Mouse (Mus musculus): ENCODE measurements around the gene Tvp23a. TPM values are rescaled to one million over a fixed set of nuclear protein-coding genes. Genes with fewer than 3 reads are reported as not detected.

Tvp23a gene
- polyA plus RNA-seq, 1 experiment from 2014 or later = 4.1 TPM

DNA sequence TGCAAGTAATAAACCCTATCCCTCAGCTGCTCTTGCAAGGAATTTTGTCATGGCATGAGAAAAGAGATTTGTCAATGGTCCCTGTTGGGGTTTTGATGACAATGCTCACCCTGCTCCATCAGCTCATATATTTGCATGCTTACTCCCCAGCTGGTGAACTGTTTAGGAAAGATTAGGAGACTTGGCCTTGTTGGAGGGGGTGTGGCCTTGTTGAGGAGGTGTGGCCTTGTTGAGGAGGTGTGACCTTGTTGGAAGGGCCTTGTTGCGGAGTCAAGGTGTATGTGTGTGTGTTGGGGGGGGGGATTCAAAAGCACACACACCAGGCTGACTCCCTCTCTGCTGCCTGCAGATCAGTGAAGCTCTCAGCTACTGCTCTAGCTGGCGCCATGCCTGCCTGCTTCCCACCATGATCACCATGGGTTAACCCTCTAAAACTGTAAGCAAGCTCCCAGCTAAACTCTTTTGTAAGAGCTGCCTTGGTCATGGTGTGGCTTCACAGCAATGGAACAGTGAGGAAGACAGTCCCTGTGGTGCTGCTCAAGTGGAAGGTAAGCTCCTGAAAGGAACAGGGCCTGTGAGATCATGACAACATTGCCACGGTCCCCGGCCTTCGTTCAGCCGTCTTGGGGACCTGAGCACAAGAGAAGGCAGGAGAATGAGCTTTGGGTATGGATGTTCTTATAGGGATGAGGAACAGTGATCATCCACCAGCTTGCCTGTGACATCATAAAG is 58.4 kb downstream of the Tvp23a start:
- Histone ChIP-seq H3K9me3 (no peaks in the 10 kb centered on the region), H3K4me3 (no peak overlapping the region), H3K27ac (replicated peaks) (no peak overlapping the region), H3K9ac (no peak overlapping the region), H3K4me2 (no peak overlapping the region), H3K27me3 (replicated peaks) (peaks cover 2% of the 10 kb centered on the region; the same call in 1 of the 2 replicates), H3K36me3 (no peaks in the 10 kb centered on the region), H3K4me1 (peaks cover 5% of the 10 kb centered on the region)
- WGBS = 82% methylated on average over 6 of the region's 6 CpGs
- no peak for ATAC-seq (ENCODE audit: extremely low read depth, insufficient number of reproducible peaks, low FRiP score, low TSS enrichment)

DNA sequence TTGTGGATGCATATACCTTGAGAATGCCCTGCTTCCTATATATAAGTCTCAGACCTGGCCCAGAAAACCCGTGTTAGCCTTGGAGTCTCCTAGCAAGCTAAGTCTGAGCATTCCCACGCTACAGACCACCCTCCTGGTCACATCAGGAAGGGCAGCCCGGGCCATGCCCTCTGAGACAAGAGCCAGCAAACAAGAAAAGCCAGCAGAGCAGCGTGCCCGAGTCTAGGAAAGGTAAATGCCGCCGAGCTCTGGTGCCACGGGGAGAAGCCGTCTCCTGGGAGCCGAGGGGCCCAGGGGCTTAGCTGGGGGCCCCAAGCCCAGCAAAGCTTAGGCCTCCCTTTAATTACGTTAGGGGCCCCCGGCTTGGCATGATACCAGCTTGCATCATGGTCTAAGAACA is 61.9 kb downstream of the Tvp23a start:
- Histone ChIP-seq H3K9me3 (no peaks in the 10 kb centered on the region), H3K9ac (no peak overlapping the region), H3K36me3 (no peaks in the 10 kb centered on the region), H3K4me1 (peaks cover 5% of the 10 kb centered on the region), H3K4me2 (peak overlapping the region; percentile 57; the same call in 1 of the 2 replicates), H3K27me3 (replicated peaks) (peaks cover 5% of the 10 kb centered on the region; the same call in 1 of the 2 replicates), H3K27ac (replicated peaks) (no peak overlapping the region), H3K4me3 (no peak overlapping the region)
- ATAC-seq (ENCODE audit: extremely low read depth, insufficient number of reproducible peaks, low FRiP score, low TSS enrichment) = no peak
- WGBS = 83% methylated on average over 12 of the region's 12 CpGs

DNA sequence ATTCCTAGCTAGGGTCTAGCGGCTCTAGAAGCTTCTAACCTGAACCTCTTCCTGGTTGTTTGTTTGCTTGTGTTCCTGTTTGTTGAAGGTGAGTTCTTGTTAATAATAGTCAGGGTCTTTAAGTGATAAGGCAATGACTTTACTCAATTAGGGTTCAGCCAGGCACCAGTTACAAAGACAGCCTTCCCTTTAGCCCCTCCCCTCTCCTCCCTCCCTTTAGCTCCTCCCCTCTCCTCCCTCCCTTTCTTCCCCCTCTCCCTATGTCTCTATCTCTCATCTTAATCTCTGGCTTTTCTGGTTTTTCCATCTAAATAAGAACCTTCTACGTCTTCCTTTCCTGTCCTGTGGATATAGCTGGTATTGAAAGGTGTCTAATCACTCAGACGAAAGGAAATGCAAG is 62.6 kb downstream of the Tvp23a start:
- peak overlapping the region; percentile 34; the same call in 1 of the 2 replicates for H3K4me3 ChIP-seq
- ATAC-seq (ENCODE audit: extremely low read depth, insufficient number of reproducible peaks, low FRiP score, low TSS enrichment) = no peak
- 57% methylated on average over 3 of the region's 3 CpGs for WGBS

GRCm38 (mm10) chr16:10384060-10384497 is 63.1 kb downstream of the Tvp23a start:
- no peak overlapping the region for H3K9ac ChIP-seq
- H3K36me3 ChIP-seq = no peaks in the 10 kb centered on the region
- WGBS = 19% methylated on average over 8 of the region's 8 CpGs
- H3K9me3 ChIP-seq = no peaks in the 10 kb centered on the region
- H3K4me1 ChIP-seq = peaks cover 10% of the 10 kb centered on the region
- H3K27me3 ChIP-seq (replicated peaks) = peaks cover 9% of the 10 kb centered on the region; the same call in 1 of the 2 replicates
- H3K4me3 ChIP-seq = peak overlapping the region; percentile 34
- peak; percentile 85 for ATAC-seq (ENCODE audit: extremely low read depth, insufficient number of reproducible peaks, low FRiP score, low TSS enrichment)
- H3K4me2 ChIP-seq = peak overlapping the region; percentile 57
- 0 out of 2 replicates have a peak overlapping the region, but pooled peaks have one; percentile 24 for H3K27ac ChIP-seq (replicated peaks)

More for the DNA sequence above, 62.6 kb downstream of the Tvp23a start:
- Histone ChIP-seq H3K9me3 (no peaks in the 10 kb centered on the region), H3K27me3 (replicated peaks) (peaks cover 5% of the 10 kb centered on the region; the same call in 1 of the 2 replicates), H3K27ac (replicated peaks) (0 out of 2 replicates have a peak overlapping the region, but pooled peaks have one; percentile 24), H3K36me3 (no peaks in the 10 kb centered on the region), H3K4me1 (peaks cover 5% of the 10 kb centered on the region), H3K9ac (no peak overlapping the region), H3K4me2 (peak overlapping the region; percentile 57)

- WGBS = 43% methylated on average over 2 of the region's 2 CpGs
- H3K36me3 ChIP-seq = no peaks in the 10 kb centered on the region
- ATAC-seq (ENCODE audit: extremely low read depth, insufficient number of reproducible peaks, low FRiP score, low TSS enrichment) = no peak
- H3K27me3 ChIP-seq (replicated peaks) = peaks cover 15% of the 10 kb centered on the region; the same call in 1 of the 2 replicates
- H3K9me3 ChIP-seq = no peaks in the 10 kb centered on the region
- H3K4me2 ChIP-seq = no peak overlapping the region
- no peak overlapping the region for H3K27ac ChIP-seq (replicated peaks)
- peaks cover 15% of the 10 kb centered on the region for H3K4me1 ChIP-seq
- H3K9ac ChIP-seq = no peak overlapping the region
- no peak overlapping the region for H3K4me3 ChIP-seq
Measured at GRCm38 (mm10) chr16:10379531-10379930, 67.6 kb downstream of the Tvp23a start.

DNA sequence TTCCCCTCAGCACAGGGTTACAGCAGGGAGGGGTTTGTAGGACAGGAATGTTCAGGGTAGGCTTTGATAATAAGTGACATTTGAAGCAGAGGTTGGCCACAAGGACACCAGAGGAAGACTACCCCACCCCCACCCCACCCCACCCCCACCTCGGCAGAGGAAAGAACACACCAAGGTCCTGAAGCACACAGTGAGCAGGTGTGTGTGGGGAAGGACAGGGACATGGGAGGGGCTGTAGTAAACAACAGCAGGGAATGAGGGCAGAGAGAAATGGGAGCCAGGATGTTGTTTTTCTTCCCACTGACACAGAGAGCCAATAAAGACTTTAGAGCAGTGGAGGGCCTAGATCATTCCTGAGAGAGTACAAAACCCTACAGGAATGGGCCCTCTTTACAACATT is 69.9 kb downstream of the Tvp23a start:
- Histone ChIP-seq H3K4me2 (no peak overlapping the region), H3K27me3 (replicated peaks) (peaks cover 15% of the 10 kb centered on the region; the same call in 1 of the 2 replicates), H3K27ac (replicated peaks) (no peak overlapping the region), H3K4me3 (no peak overlapping the region), H3K9ac (no peak overlapping the region), H3K9me3 (no peaks in the 10 kb centered on the region), H3K4me1 (peaks cover 13% of the 10 kb centered on the region), H3K36me3 (no peaks in the 10 kb centered on the region)
- no peak for ATAC-seq (ENCODE audit: extremely low read depth, insufficient number of reproducible peaks, low FRiP score, low TSS enrichment)
- 42% methylated on average over 1 of the region's 1 CpGs for WGBS

DNA sequence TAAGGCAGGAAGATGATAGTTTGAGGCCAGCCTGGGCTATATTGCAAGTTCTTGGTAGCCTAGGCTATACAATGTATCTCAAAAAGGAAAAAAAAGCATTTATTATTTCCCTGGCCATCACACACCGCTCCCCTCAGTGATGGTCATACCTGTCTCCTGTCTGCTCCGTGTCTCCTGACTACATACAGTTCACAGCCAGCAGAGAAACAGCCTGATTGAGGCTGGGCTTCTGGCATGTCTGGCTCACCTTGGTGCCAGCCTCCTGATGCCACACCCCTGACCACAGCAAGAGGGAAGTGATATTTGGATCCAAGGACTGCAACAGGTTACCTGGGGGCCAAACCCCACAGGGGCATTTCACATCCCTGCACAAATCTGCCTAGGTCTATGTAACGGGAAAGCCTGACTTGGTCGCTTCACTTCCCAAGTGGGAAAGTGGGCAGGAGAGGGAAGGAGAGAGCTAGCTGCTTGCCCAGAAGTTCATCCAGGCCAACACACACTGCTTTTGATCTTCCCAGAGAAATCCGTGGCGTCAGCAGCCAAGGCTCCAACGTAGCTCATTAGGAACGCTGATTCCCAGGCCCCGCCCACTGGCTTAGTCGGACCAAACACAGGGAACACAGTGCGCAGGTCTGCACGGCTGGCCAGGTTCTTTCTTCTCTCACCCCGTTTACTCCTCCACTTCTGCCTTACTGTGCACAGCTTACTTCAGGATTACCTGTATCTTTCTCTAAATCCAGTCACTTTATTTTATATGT is 72.7 kb downstream of the Tvp23a start:
- Histone ChIP-seq H3K9ac (peak overlapping the region; percentile 73), H3K4me1 (peaks cover 24% of the 10 kb centered on the region), H3K36me3 (no peaks in the 10 kb centered on the region), H3K27me3 (replicated peaks) (peaks cover 9% of the 10 kb centered on the region; the same call in 1 of the 2 replicates), H3K4me2 (peak overlapping the region; percentile 63), H3K4me3 (peak overlapping the region; percentile 29), H3K27ac (replicated peaks) (no peak overlapping the region), H3K9me3 (no peaks in the 10 kb centered on the region)
- 26% methylated on average over 13 of the region's 13 CpGs for WGBS
- ATAC-seq (ENCODE audit: extremely low read depth, insufficient number of reproducible peaks, low FRiP score, low TSS enrichment) = no peak

GRCm38 (mm10) chr16:10372372-10372771 is 74.8 kb downstream of the Tvp23a start:
- Histone ChIP-seq H3K9ac (no peak overlapping the region), H3K4me1 (peaks cover 23% of the 10 kb centered on the region), H3K36me3 (no peaks in the 10 kb centered on the region), H3K4me3 (no peak overlapping the region), H3K4me2 (no peak overlapping the region), H3K27ac (replicated peaks) (no peak overlapping the region), H3K27me3 (replicated peaks) (no peaks in the 10 kb centered on the region), H3K9me3 (no peaks in the 10 kb centered on the region)
- 64% methylated on average over 4 of the region's 4 CpGs for WGBS
- no peak for ATAC-seq (ENCODE audit: extremely low read depth, insufficient number of reproducible peaks, low FRiP score, low TSS enrichment)

Other genes with a start within 250 kb of the Tvp23a start
- gene Emp2, start 133.4 kb downstream of the Tvp23a start, polyA plus RNA-seq (2015; fragmentation: Nextera tagmentation; extraction: Ambion mirVana) = 23.3 and 23.9 TPM in 2 replicates
- 0.13 and 0.33 TPM in 2 replicates for gene Tekt5, start 51.9 kb downstream of the Tvp23a start, polyA plus RNA-seq (2015; fragmentation: Nextera tagmentation; extraction: Ambion mirVana)
- 36.6 and 37.1 TPM in 2 replicates for gene Nubp1, start 35.4 kb downstream of the Tvp23a start, polyA plus RNA-seq (2015; fragmentation: Nextera tagmentation; extraction: Ambion mirVana)
- 0.17 and 0.29 TPM in 2 replicates for gene Ciita, start 32.7 kb upstream of the Tvp23a start, polyA plus RNA-seq (2015; fragmentation: Nextera tagmentation; extraction: Ambion mirVana)
- gene Dexi, start 95.7 kb upstream of the Tvp23a start, polyA plus RNA-seq (2015; fragmentation: Nextera tagmentation; extraction: Ambion mirVana) = 13.3 and 15.0 TPM in 2 replicates
- 24.9 and 29.7 TPM in 2 replicates for gene Clec16a, start 98.0 kb upstream of the Tvp23a start, polyA plus RNA-seq (2015; fragmentation: Nextera tagmentation; extraction: Ambion mirVana)

Measured in heart, embryonic 13.5 days (tissue).